ENCODE assay signal across 8 mouse cellular contexts in the genomic region with DNA sequence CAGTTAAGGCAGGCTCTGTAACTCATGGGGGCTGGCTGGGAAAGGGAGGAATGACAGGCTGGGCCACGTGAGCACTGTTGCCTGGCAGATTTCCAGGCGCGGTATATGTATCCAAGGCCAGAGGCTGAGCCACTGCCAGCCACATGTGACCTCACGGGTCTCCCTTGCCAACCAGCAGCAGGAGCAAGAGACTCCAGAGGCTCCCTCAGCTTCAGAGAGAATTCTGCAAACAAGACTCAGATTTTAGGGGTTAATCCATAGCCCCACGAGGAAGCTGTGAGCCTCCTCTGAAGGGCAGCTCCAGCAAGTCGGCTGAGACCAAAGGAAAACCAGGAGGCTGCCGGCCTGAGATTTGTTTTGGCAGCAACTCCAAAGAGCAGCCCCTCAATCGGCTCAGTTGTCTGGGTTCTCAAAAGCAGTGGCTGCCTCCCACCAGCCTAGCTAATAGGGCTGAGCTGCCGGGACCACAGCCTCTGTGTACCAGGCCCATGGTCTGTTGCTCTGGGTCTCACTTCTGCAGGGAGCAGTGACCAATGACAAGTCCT.
A peak's percentile ranks its signal among the peaks of the same experiment; 100 is the strongest.
DNase-seq lines count a peak whose midpoint lies in the region; ATAC-seq lines count a peak whose summit lies in the region.

No protein-coding gene starts in this region.

- H3K9me3 ChIP-seq in midbrain, embryonic 14.5 days (ENCODE audit: control insufficient read depth, low read length): no peaks in the 10 kb centered on the region
- H3K9me3 ChIP-seq in midbrain, embryonic 11.5 days (ENCODE audit: control insufficient read depth, low read length): no peaks in the 10 kb centered on the region
- H3K9me3 ChIP-seq in forebrain, embryonic 14.5 days (replicated peaks; ENCODE audit: control insufficient read depth, low read length): no peaks in the 10 kb centered on the region
- H3K9me3 ChIP-seq in intestine, embryonic 16.5 days (ENCODE audit: control insufficient read depth, low read length): no peaks in the 10 kb centered on the region

- intact Hi-C loops in left cerebral cortex, postnatal 36 days (cut with DNase I): no loop called here

- peaks cover 5% of the 10 kb centered on the region; the same call in 1 of the 2 replicates for H3K4me1 ChIP-seq in midbrain, embryonic 14.5 days (ENCODE audit: control insufficient read depth, insufficient read depth, low read length)
- no peaks in the 10 kb centered on the region for H3K4me1 ChIP-seq in midbrain, embryonic 11.5 days (ENCODE audit: control insufficient read depth, insufficient read depth, low read length)
- H3K4me1 ChIP-seq in forebrain, embryonic 14.5 days (ENCODE audit: control insufficient read depth, insufficient read depth, low read length): peaks cover 15% of the 10 kb centered on the region
- H3K4me1 ChIP-seq in intestine, embryonic 16.5 days (ENCODE audit: control insufficient read depth, insufficient read depth, low read length): peaks cover 3% of the 10 kb centered on the region; the same call in 1 of the 2 replicates

- H3K27me3 ChIP-seq in midbrain, embryonic 14.5 days (ENCODE audit: control insufficient read depth, insufficient read depth, low read length): no peaks in the 10 kb centered on the region
- no peaks in the 10 kb centered on the region for H3K27me3 ChIP-seq in midbrain, embryonic 11.5 days (ENCODE audit: control insufficient read depth, insufficient read depth, low read length)
- no peaks in the 10 kb centered on the region for H3K27me3 ChIP-seq in forebrain, embryonic 14.5 days (replicated peaks; ENCODE audit: control insufficient read depth, insufficient read depth, low read length)
- no peaks in the 10 kb centered on the region for H3K27me3 ChIP-seq in intestine, embryonic 16.5 days (replicated peaks; ENCODE audit: control insufficient read depth, insufficient read depth, low read length)

- no peak for ATAC-seq in midbrain, embryonic 14.5 days (ENCODE audit: low FRiP score, low TSS enrichment)
- ATAC-seq in midbrain, embryonic 11.5 days (ENCODE audit: low FRiP score): no peak
- peak; percentile 82 for ATAC-seq in forebrain, embryonic 14.5 days
- peak; percentile 46; the same call in 1 of the 2 replicates for ATAC-seq in intestine, embryonic 16.5 days

- H3K9ac ChIP-seq in midbrain, embryonic 14.5 days (replicated peaks; ENCODE audit: low read length): no peak overlapping the region
- H3K9ac ChIP-seq in midbrain, embryonic 11.5 days (ENCODE audit: low read length): no peak overlapping the region
- H3K9ac ChIP-seq in forebrain, embryonic 14.5 days (ENCODE audit: low read length): no peak overlapping the region
- no peak overlapping the region for H3K9ac ChIP-seq in intestine, embryonic 16.5 days (ENCODE audit: low read depth, low read length)

- peak; percentile 78 for DNase-seq in midbrain, embryonic 14.5 days
- DNase-seq in midbrain, embryonic 11.5 days (ENCODE audit: low spot score, missing footprints): no peak
- DNase-seq in forebrain, embryonic 14.5 days (ENCODE audit: low spot score): peak; percentile 86
- DNase-seq in lung, postnatal 10 days: peak; percentile 64
- no peak for DNase-seq in layer of hippocampus, adult 8-10 months (ENCODE audit: low spot score in 2 of 2)
- no peak for DNase-seq in cerebellum, adult 8-10 months
- DNase-seq in left cerebral cortex, postnatal 36 days (ENCODE audit: low spot score in 2 of 2): no peak

- no peak overlapping the region for H3K4me3 ChIP-seq in midbrain, embryonic 14.5 days (replicated peaks; ENCODE audit: low read depth, low read length)
- no peak overlapping the region for H3K4me3 ChIP-seq in midbrain, embryonic 11.5 days (ENCODE audit: low read depth, low read length)
- no peak overlapping the region for H3K4me3 ChIP-seq in forebrain, embryonic 14.5 days (ENCODE audit: low read depth, low read length)
- no peak overlapping the region for H3K4me3 ChIP-seq in intestine, embryonic 16.5 days (ENCODE audit: low read length)

- WGBS in midbrain, embryonic 14.5 days: 38% methylated on average over 9 of the region's 9 CpGs
- 62% methylated on average over 9 of the region's 9 CpGs for WGBS in midbrain, embryonic 11.5 days
- WGBS in forebrain, embryonic 14.5 days: 17% methylated on average over 9 of the region's 9 CpGs
- WGBS in intestine, embryonic 16.5 days: 51% methylated on average over 9 of the region's 9 CpGs

- no peaks in the 10 kb centered on the region for H3K36me3 ChIP-seq in midbrain, embryonic 14.5 days (ENCODE audit: control insufficient read depth, insufficient read depth, low read length)
- no peaks in the 10 kb centered on the region for H3K36me3 ChIP-seq in midbrain, embryonic 11.5 days (ENCODE audit: control insufficient read depth, insufficient read depth, low read length)
- H3K36me3 ChIP-seq in forebrain, embryonic 14.5 days (ENCODE audit: control insufficient read depth, insufficient read depth, low read length): no peaks in the 10 kb centered on the region
- no peaks in the 10 kb centered on the region for H3K36me3 ChIP-seq in intestine, embryonic 16.5 days (ENCODE audit: control insufficient read depth, insufficient read depth, low read length)

- H3K4me2 ChIP-seq in midbrain, embryonic 14.5 days (ENCODE audit: low read length): no peak overlapping the region
- no peak overlapping the region for H3K4me2 ChIP-seq in midbrain, embryonic 11.5 days
- H3K4me2 ChIP-seq in forebrain, embryonic 14.5 days (ENCODE audit: low read length): no peak overlapping the region
- no peak overlapping the region for H3K4me2 ChIP-seq in intestine, embryonic 16.5 days (ENCODE audit: low read depth, low read length)

- no peak overlapping the region for H3K27ac ChIP-seq in midbrain, embryonic 14.5 days (replicated peaks; ENCODE audit: low read depth, low read length)
- no peak overlapping the region for H3K27ac ChIP-seq in midbrain, embryonic 11.5 days (ENCODE audit: low read depth, low read length)
- peak overlapping the region; percentile 52 for H3K27ac ChIP-seq in forebrain, embryonic 14.5 days (ENCODE audit: low read depth, low read length)
- H3K27ac ChIP-seq in intestine, embryonic 16.5 days (ENCODE audit: low read length): 0 out of 2 replicates have a peak overlapping the region, but pooled peaks have one; percentile 25

Comparison
In these comparisons a context has a peak if more than half of its experiments do, and no peak if none do; other contexts are left out.
1. DNase-seq: peak in midbrain, embryonic 14.5 days (single experiment), forebrain, embryonic 14.5 days (single experiment) and lung, postnatal 10 days (single experiment); none in midbrain, embryonic 11.5 days (single experiment), layer of hippocampus, adult 8-10 months (0 of 2), cerebellum, adult 8-10 months (single experiment) and left cerebral cortex, postnatal 36 days (0 of 2).
2. ATAC-seq: peak in forebrain, embryonic 14.5 days (single experiment) and intestine, embryonic 16.5 days (single experiment); none in midbrain, embryonic 14.5 days (single experiment) and midbrain, embryonic 11.5 days (single experiment).
3. H3K27ac ChIP-seq: peak in forebrain, embryonic 14.5 days (single experiment) and intestine, embryonic 16.5 days (single experiment); none in midbrain, embryonic 14.5 days (single experiment) and midbrain, embryonic 11.5 days (single experiment).